Mouse (Mus musculus) intestine, embryonic 16.5 days (tissue): ENCODE results near the gene Gja3. TPM values are rescaled to one million over a fixed set of nuclear protein-coding genes. Genes with fewer than 3 reads are reported as not detected.
A peak's percentile ranks its signal among the peaks of the same experiment; 100 is the strongest.
"Not testable (repeated sequence)": the region's sequence is repeated elsewhere in the genome, so short reads cannot be mapped to it uniquely, and the experiment has no call there.

Source experiments
- ATAC-seq: fragments of 200-750 bp; cut with Nextera tagmentation; 2 replicates; pipeline ENCODE4 v1.8.0; 2017; ENCODE audit warnings: moderate TSS enrichment, moderate library complexity
- H3K27ac ChIP-seq: fragments of 300-500 bp; sonication (generic); 2 replicates; pipeline ENCODE4 v1.5.1; 2014; ENCODE audit warnings: mild to moderate bottlenecking, low read length
- H3K27me3 ChIP-seq: fragments of 300-500 bp; sonication (generic); replicated peaks from 2 replicates; pipeline ENCODE4 v1.6.1; 2014; ENCODE audit warnings: low read length, control low read depth, mixed read lengths; ENCODE audit not compliant: control insufficient read depth, insufficient read depth
- H3K36me3 ChIP-seq: fragments of 300-500 bp; sonication (generic); 2 replicates; pipeline ENCODE4 v1.6.1; 2014; ENCODE audit warnings: low read length, control low read depth; ENCODE audit not compliant: control insufficient read depth, insufficient read depth
- H3K4me1 ChIP-seq: fragments of 300-500 bp; sonication (generic); 2 replicates; pipeline ENCODE4 v1.6.1; 2014; ENCODE audit warnings: low read length, control low read depth, mixed read lengths; ENCODE audit not compliant: control insufficient read depth, insufficient read depth
- H3K4me2 ChIP-seq: fragments of 300-500 bp; sonication (generic); 2 replicates; pipeline ENCODE4 v1.6.1; 2014; ENCODE audit warnings: low read depth, low read length, control low read depth
- H3K4me3 ChIP-seq: fragments of 300-500 bp; sonication (generic); 2 replicates; pipeline ENCODE4 v1.5.1; 2014; ENCODE audit warnings: mild to moderate bottlenecking, low read length
- H3K9ac ChIP-seq: fragments of 300-500 bp; sonication (generic); 2 replicates; pipeline ENCODE4 v1.6.1; 2014; ENCODE audit warnings: low read depth, low read length
- H3K9me3 ChIP-seq: fragments of 300-500 bp; sonication (generic); 2 replicates; pipeline ENCODE4 v1.6.1; 2016; ENCODE audit warnings: low read length, control low read depth; ENCODE audit not compliant: control insufficient read depth
- WGBS: fragments of 180-500 bp; shearing (Covaris S2); extraction: QIAGEN DNeasy Blood & Tissue Kit; methylation state at CpG from one replicate; pipeline ENCODE4 v1.1.7; 2014; 5-methylcytosine and 5-hydroxymethylcytosine counted together
- polyA plus RNA-seq: library from polyadenylated mRNA; unstranded; fragments of >200 nt; fragmentation: Nextera tagmentation; extraction: Ambion mirVana; gene quantifications from 2 replicates; pipeline ENCODE4 v1.2.1, GENCODE M21; 2015

Gene Gja3
- polyA plus RNA-seq, 1 experiment from 2014 or later, result 0.26 TPM

DNA sequence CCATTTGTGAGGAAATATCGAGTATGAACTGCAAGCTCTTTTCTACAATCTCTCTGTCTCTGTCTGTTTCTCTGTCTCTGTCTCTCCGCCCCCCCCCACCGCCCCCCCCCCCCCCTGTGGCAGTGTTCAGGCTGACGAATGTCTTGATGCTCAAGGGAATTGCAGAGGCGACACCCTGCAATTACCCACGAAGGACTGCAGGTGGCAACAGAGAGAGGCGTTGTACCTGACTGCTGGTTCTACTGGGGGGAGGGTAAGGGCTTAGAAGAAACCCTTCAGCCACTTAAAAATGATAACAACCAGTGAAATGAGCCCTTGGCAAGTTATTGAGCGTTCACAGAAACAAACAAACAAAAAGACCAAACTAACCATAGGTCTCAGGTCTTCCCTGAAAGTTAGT, 35.1 kb upstream of the Gja3 start:
- H3K9me3 ChIP-seq, result no peaks in the 10 kb centered on the region
- peaks cover 2% of the 10 kb centered on the region; the same call in 1 of the 2 replicates for H3K4me1 ChIP-seq
- no peak overlapping the region for H3K4me2 ChIP-seq
- no peak overlapping the region for H3K9ac ChIP-seq
- H3K27me3 ChIP-seq, result no peaks in the 10 kb centered on the region
- 9% methylated on average over 8 of the region's 8 CpGs for WGBS
- no peak for ATAC-seq
- no peak overlapping the region for H3K27ac ChIP-seq
- no peaks in the 10 kb centered on the region for H3K36me3 ChIP-seq
- no peak overlapping the region for H3K4me3 ChIP-seq

DNA sequence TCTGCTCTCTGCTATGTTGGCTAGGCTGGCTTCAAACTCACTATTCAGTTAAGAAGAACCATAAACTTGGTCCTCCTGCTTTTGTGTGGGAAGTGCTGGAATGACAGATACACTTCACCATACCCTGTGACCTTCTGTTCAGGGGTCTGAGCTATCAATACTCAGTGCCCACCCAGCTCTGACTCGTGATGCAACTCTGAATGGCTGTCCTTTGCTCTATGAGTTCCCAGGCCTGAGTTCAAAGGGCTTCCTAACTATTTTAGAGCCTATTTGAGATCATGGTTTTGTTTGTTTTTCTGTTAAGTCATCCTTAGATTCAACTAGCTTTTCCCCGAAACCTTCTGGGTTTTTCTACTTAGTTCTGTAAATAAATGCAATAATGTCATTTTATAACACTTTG, 32.1 kb upstream of the Gja3 start:
- H3K36me3 ChIP-seq, result no peaks in the 10 kb centered on the region
- H3K27me3 ChIP-seq, result no peaks in the 10 kb centered on the region
- H3K9me3 ChIP-seq, result no peaks in the 10 kb centered on the region
- no peak overlapping the region for H3K9ac ChIP-seq
- ATAC-seq, result peak; percentile 24; the same call in 1 of the 2 replicates
- no peak overlapping the region for H3K4me3 ChIP-seq
- peak overlapping the region; percentile 60 for H3K27ac ChIP-seq
- H3K4me2 ChIP-seq, result no peak overlapping the region
- 40% methylated on average over 2 of the region's 2 CpGs for WGBS
- peaks cover 2% of the 10 kb centered on the region for H3K4me1 ChIP-seq

GRCm38 (mm10) chr14:57089107-57089506, 31.2 kb upstream of the Gja3 start:
- H3K9me3 ChIP-seq, result no peaks in the 10 kb centered on the region
- no peak overlapping the region for H3K4me3 ChIP-seq
- H3K27ac ChIP-seq, result peak overlapping the region; percentile 60
- H3K4me1 ChIP-seq, result peaks cover 4% of the 10 kb centered on the region
- H3K36me3 ChIP-seq, result no peaks in the 10 kb centered on the region
- no peak overlapping the region for H3K9ac ChIP-seq
- no peaks in the 10 kb centered on the region for H3K27me3 ChIP-seq
- H3K4me2 ChIP-seq, result no peak overlapping the region
- WGBS, result 68% methylated on average over 7 of the region's 7 CpGs
- ATAC-seq, result peak; percentile 93

DNA sequence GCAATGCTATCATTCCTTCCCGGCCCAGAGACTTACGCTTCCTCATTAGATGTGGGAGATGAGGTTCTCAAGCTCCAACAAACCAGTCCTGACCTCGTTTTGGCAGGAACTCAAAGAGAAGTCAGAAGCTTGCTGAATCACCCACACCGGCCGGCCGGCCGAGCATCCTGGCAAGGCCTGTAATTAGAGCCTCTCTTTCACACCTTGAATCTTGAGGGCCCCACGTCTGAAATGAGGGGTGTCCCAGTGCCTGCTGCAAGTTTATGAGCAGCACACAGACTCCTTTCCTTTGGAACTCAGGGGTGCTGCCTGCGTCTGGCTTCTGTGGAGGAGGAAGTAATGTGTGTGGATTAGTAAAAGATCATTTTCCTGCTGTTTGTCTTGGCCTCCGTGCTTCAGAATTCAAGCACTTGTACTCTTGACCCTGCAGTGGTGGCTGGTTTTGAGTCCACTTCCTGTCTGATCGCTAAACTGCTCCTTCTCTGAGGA, 26.3 kb upstream of the Gja3 start:
- Histone ChIP-seq H3K9me3 (no peaks in the 10 kb centered on the region), H3K27ac (peak overlapping the region; percentile 65), H3K9ac (0 out of 2 replicates have a peak overlapping the region, but pooled peaks have one; percentile 31), H3K4me1 (peaks cover 7% of the 10 kb centered on the region), H3K36me3 (no peaks in the 10 kb centered on the region), H3K4me2 (no peak overlapping the region), H3K4me3 (no peak overlapping the region), H3K27me3 (no peaks in the 10 kb centered on the region)
- peak; percentile 69 for ATAC-seq
- WGBS, result 25% methylated on average over 11 of the region's 11 CpGs

DNA sequence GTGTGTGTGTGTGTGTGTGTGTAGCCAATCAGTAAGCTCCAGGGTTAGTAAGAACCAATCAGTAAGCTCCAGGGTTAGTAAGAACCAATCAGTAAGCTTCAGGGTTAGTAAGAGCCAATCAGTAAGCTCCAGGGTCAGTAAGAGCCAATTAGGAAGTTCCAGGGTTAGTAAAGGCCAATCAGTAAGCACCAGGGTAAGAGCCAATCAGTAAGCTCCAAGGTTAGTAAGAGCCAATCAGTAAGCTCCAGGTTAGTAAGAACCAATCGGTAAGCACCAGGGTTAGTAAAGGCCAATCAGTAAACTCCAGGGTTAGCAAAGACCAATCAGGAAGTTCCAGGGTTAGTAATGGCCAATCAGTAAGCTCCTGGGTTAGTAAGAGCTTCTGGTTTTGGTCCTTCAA, 25.0 kb upstream of the Gja3 start:
- Histone ChIP-seq H3K27ac (no peak overlapping the region), H3K4me3 (no peak overlapping the region), H3K27me3 (no peaks in the 10 kb centered on the region), H3K9ac (no peak overlapping the region), H3K36me3 (no peaks in the 10 kb centered on the region), H3K4me2 (no peak overlapping the region), H3K9me3 (no peaks in the 10 kb centered on the region), H3K4me1 (peaks cover 7% of the 10 kb centered on the region)
- 97% methylated on average over 1 of the region's 1 CpGs for WGBS
- ATAC-seq, result no peak

DNA sequence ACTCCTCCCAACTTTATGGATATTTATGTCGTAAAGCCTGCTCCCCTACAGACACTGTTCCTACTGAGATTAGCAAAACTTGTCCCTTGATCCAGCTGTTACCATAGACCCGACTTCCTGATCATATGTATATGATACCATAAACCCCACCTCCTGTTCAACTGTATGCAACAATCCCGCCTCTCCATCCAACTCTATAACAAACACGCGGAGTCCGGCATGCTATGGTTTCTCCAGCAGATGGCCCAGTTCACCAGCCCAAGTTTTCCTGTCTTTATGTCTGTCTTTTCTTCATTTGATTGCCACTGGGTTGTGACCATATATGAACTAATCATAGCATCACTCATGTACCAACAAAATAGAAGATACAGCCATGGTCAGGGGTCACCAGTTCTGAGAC, 17.6 kb upstream of the Gja3 start:
- Histone ChIP-seq H3K4me1 (no peaks in the 10 kb centered on the region; the same call in 1 of the 2 replicates), H3K9ac (no peak overlapping the region), H3K27me3 (no peaks in the 10 kb centered on the region), H3K4me3 (no peak overlapping the region), H3K27ac (no peak overlapping the region), H3K9me3 (no peaks in the 10 kb centered on the region), H3K4me2 (no peak overlapping the region), H3K36me3 (no peaks in the 10 kb centered on the region)
- 75% methylated on average over 6 of the region's 6 CpGs for WGBS
- ATAC-seq, result peak; percentile 40

GRCm38 (mm10) chr14:57069906-57070305, 12.0 kb upstream of the Gja3 start:
- not testable (repeated sequence) for H3K36me3 ChIP-seq, H3K4me1 ChIP-seq, ATAC-seq, H3K9me3 ChIP-seq, H3K27ac ChIP-seq, H3K4me2 ChIP-seq, H3K27me3 ChIP-seq, H3K4me3 ChIP-seq, H3K9ac ChIP-seq
- WGBS, result 2% methylated on average over 2 of the region's 2 CpGs

GRCm38 (mm10) chr14:57066053-57066452, 8.2 kb upstream of the Gja3 start:
- Histone ChIP-seq H3K9ac (no peak overlapping the region), H3K4me3 (no peak overlapping the region), H3K9me3 (no peaks in the 10 kb centered on the region), H3K27ac (no peak overlapping the region), H3K4me1 (no peaks in the 10 kb centered on the region; the same call in 1 of the 2 replicates), H3K27me3 (no peaks in the 10 kb centered on the region), H3K4me2 (no peak overlapping the region), H3K36me3 (no peaks in the 10 kb centered on the region)
- ATAC-seq, result no peak

DNA sequence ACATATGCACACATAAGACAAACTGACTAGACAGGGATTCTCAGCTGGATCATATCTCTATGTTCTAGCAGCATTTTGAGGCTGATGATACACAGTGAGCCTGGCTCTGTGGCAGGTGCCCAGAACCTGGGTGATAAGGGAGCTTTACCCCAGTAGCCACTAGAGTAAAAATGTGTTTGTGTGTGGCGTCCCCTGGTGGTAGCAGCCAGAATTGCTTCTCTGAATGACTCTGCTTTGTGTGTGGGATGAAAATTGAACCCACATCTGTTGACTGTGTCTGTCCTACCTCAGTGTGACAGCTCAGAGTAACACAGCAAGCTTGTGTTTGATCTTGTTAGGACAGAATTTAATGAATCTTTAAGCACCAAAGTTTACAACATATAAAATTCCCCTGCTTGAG, 2.2 kb upstream of the Gja3 start:
- not testable (repeated sequence) for H3K4me2 ChIP-seq, H3K9me3 ChIP-seq, ATAC-seq, H3K4me3 ChIP-seq, H3K4me1 ChIP-seq, H3K27ac ChIP-seq, H3K9ac ChIP-seq, H3K36me3 ChIP-seq
- 0% methylated on average over 1 of the region's 1 CpGs for WGBS
- peaks cover 29% of the 10 kb centered on the region for H3K27me3 ChIP-seq

- Histone ChIP-seq H3K27ac (no peak overlapping the region), H3K27me3 (peaks cover 31% of the 10 kb centered on the region), H3K36me3 (no peaks in the 10 kb centered on the region), H3K4me2 (peak overlapping the region; percentile 92), H3K4me3 (peak overlapping the region; percentile 54), H3K9ac (peak overlapping the region; percentile 41; the same call in 1 of the 2 replicates), H3K4me1 (peaks cover 7% of the 10 kb centered on the region), H3K9me3 (no peaks in the 10 kb centered on the region)
- 3% methylated on average over 19 of the region's 19 CpGs for WGBS
- ATAC-seq, result no peak
Measured at GRCm38 (mm10) chr14:57057204-57057562, 717 bp downstream of the Gja3 start.
